Comparison of ENCODE assay signal across 9 mouse cellular contexts in the genomic region with DNA sequence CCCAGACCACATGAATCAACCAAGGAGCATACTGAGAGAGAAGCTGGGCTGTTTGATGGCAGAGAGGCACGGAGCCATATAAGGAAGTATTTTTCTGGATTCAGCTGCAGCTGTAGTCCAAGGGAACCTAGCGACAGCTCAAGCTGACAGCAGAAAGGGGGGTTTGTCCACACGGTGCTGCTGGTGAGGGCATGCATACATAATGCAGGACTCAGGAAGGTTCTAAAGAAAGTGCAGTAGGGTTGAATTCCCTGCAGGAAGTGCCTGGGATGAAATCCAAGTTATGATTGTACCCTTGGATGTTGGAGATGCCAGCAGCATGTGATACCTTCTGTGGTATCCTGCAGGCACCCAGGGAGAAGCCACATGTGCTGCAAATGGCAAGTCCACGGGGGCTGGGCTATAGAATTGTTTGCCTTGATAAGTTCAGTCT.
DNase-seq lines count a peak whose midpoint lies in the region; ATAC-seq and TF ChIP-seq lines count a peak whose summit lies in the region.
"Had no signal": no experiment of that assay in that cellular context is flagged by ENCODE, and none has a peak within 500 bp of the region (broad histone marks: within the 10 kb centered on the region; RNA-seq: fewer than 3 reads in every experiment).

No protein-coding gene starts in this region.

- WGBS in hindbrain, embryonic 15.5 days: 30% methylated on average over 4 of the region's 4 CpGs
- 23% methylated on average over 4 of the region's 4 CpGs for WGBS in hindbrain, embryonic 12.5 days
- 17% methylated on average over 4 of the region's 4 CpGs for WGBS in hindbrain, postnatal 0 days

- TF ChIP-seq CTCF in hindbrain, postnatal 0 days (IDR thresholded peaks at IDR 0.05; ENCODE audit: low read depth): peak; percentile 21

- no peaks in the 10 kb centered on the region for H3K9me3 ChIP-seq in hindbrain, embryonic 15.5 days
- no peaks in the 10 kb centered on the region for H3K9me3 ChIP-seq in hindbrain, embryonic 12.5 days (replicated peaks)
- no peaks in the 10 kb centered on the region for H3K9me3 ChIP-seq in hindbrain, postnatal 0 days (ENCODE audit: low read length)

- ATAC-seq in hindbrain, embryonic 15.5 days (ENCODE audit: low FRiP score, low read depth): peak; percentile 86
- no peak for ATAC-seq in hindbrain, embryonic 12.5 days (ENCODE audit: low FRiP score)
- ATAC-seq in hindbrain, postnatal 0 days: peak; percentile 82

- H3K4me1 ChIP-seq in hindbrain, embryonic 15.5 days (replicated peaks): peaks cover 11% of the 10 kb centered on the region
- peaks cover 11% of the 10 kb centered on the region for H3K4me1 ChIP-seq in hindbrain, embryonic 12.5 days
- H3K4me1 ChIP-seq in hindbrain, postnatal 0 days (ENCODE audit: insufficient read depth, low read length): 0 out of 2 replicates have a peak, but pooled peaks cover 6% of the 10 kb centered on the region

- H3K4me3 ChIP-seq in hindbrain, embryonic 15.5 days: no peak overlapping the region
- no peak overlapping the region for H3K4me3 ChIP-seq in hindbrain, embryonic 12.5 days
- no peak overlapping the region for H3K4me3 ChIP-seq in hindbrain, postnatal 0 days (ENCODE audit: low read length)

- DNase-seq in Muller cell, postnatal 12 days (ENCODE audit: inconsistent ontology term): peak; percentile 17
- peak; percentile 68 to 70 for DNase-seq in cerebellum, adult 18-20 months
- DNase-seq in hindbrain, postnatal 0 days (ENCODE audit: low spot score): peak; percentile 53
- no peak for DNase-seq in MN1 (ENCODE audit: low spot score)
- no peak for DNase-seq in heart, adult 11 months
- DNase-seq: adrenal gland, postnatal 36 days had no signal

- H3K27ac ChIP-seq in hindbrain, embryonic 15.5 days (replicated peaks): no peak overlapping the region
- no peak overlapping the region for H3K27ac ChIP-seq in hindbrain, embryonic 12.5 days
- no peak overlapping the region for H3K27ac ChIP-seq in hindbrain, postnatal 0 days
- H3K27ac ChIP-seq: macrophage had no signal

- H3K27me3 ChIP-seq in hindbrain, embryonic 15.5 days: no peaks in the 10 kb centered on the region
- H3K27me3 ChIP-seq in hindbrain, embryonic 12.5 days: no peaks in the 10 kb centered on the region
- no peaks in the 10 kb centered on the region for H3K27me3 ChIP-seq in hindbrain, postnatal 0 days (ENCODE audit: insufficient read depth, low read length)

- no peak overlapping the region for H3K4me2 ChIP-seq in hindbrain, embryonic 15.5 days
- no peak overlapping the region for H3K4me2 ChIP-seq in hindbrain, embryonic 12.5 days (replicated peaks)
- no peak overlapping the region for H3K4me2 ChIP-seq in hindbrain, postnatal 0 days (ENCODE audit: low read depth, low read length)

- H3K9ac ChIP-seq in hindbrain, embryonic 15.5 days: no peak overlapping the region
- H3K9ac ChIP-seq in hindbrain, embryonic 12.5 days: no peak overlapping the region
- no peak overlapping the region for H3K9ac ChIP-seq in hindbrain, postnatal 0 days (replicated peaks; ENCODE audit: low read length)

- H3K36me3 ChIP-seq in hindbrain, embryonic 15.5 days: no peaks in the 10 kb centered on the region
- H3K36me3 ChIP-seq in hindbrain, embryonic 12.5 days: no peaks in the 10 kb centered on the region
- H3K36me3 ChIP-seq in hindbrain, postnatal 0 days (ENCODE audit: insufficient read depth, low read length): no peaks in the 10 kb centered on the region

Comparison
In these comparisons a context has a peak if more than half of its experiments do, and no peak if none do; other contexts are left out.
1. DNase-seq: peak in Muller cell, postnatal 12 days (single experiment), cerebellum, adult 18-20 months (2 of 2) and hindbrain, postnatal 0 days (single experiment); none in MN1 (single experiment) and heart, adult 11 months (single experiment).